Mouse (Mus musculus): ENCODE results near the gene Gm42372.
A peak's percentile ranks its signal among the peaks of the same experiment; 100 is the strongest.
"Not testable (repeated sequence)": the region's sequence is repeated elsewhere in the genome, so short reads cannot be mapped to it uniquely, and the experiment has no call there.

Gene Gm42372

GRCm38 (mm10) chr7:16982859-16983568 lies at the start of gene Gm42372:
Gene Gm42372, plus strand, starts transcription at chr7:16983086.
- DNase-seq, result no peak

- no peak for DNase-seq
Observed at GRCm38 (mm10) chr7:16937312-16937711, 45.6 kb upstream of the Gm42372 start.

GRCm38 (mm10) chr7:16938117-16938791 lies 44.6 kb upstream of the Gm42372 start:
- DNase-seq, result no peak

- DNase-seq, result peak in 1 of 2 experiments; percentile 49
Observed at GRCm38 (mm10) chr7:16940292-16940691, 42.6 kb upstream of the Gm42372 start.

GRCm38 (mm10) chr7:16942861-16943260 lies 40.0 kb upstream of the Gm42372 start:
- no peak for DNase-seq

GRCm38 (mm10) chr7:16944061-16944807 lies 38.7 kb upstream of the Gm42372 start, which contains the start of gene Pnmal2:
Gene Pnmal2, plus strand, starts transcription at chr7:16944682.
- peak; percentile 61 to 79 for DNase-seq

GRCm38 (mm10) chr7:16944808-16945315 lies 38.0 kb upstream of the Gm42372 start:
- DNase-seq, result no peak

- no peak for DNase-seq
Observed at GRCm38 (mm10) chr7:16945419-16945818, 37.5 kb upstream of the Gm42372 start.

- no peak for DNase-seq
Observed at GRCm38 (mm10) chr7:16946441-16947348, 36.2 kb upstream of the Gm42372 start.

- no peak for DNase-seq
Observed at GRCm38 (mm10) chr7:16947349-16947895, 35.5 kb upstream of the Gm42372 start.

GRCm38 (mm10) chr7:16947959-16948361 lies 34.9 kb upstream of the Gm42372 start:
- no peak for DNase-seq

- DNase-seq, result no peak
Observed at GRCm38 (mm10) chr7:16948923-16949458, 33.9 kb upstream of the Gm42372 start.

GRCm38 (mm10) chr7:16949908-16950841 lies 32.7 kb upstream of the Gm42372 start:
- peak; percentile 46 to 76 for DNase-seq

GRCm38 (mm10) chr7:16950861-16951635 lies 31.8 kb upstream of the Gm42372 start:
- peak; percentile 58 to 73 for DNase-seq

GRCm38 (mm10) chr7:16953776-16954175 lies 29.1 kb upstream of the Gm42372 start:
- DNase-seq, result not testable (repeated sequence)

GRCm38 (mm10) chr7:16955712-16956111 lies 27.2 kb upstream of the Gm42372 start:
- no peak for DNase-seq

GRCm38 (mm10) chr7:16956410-16957265 lies 26.2 kb upstream of the Gm42372 start:
- DNase-seq, result no peak

- no peak for DNase-seq
Observed at GRCm38 (mm10) chr7:16959539-16960187, 23.2 kb upstream of the Gm42372 start, which contains the start of gene Pnmal1. Gene Pnmal1, plus strand, starts transcription at chr7:16959679.
